Mouse (Mus musculus) erythroblast, embryonic 14.5 days (primary cell): ENCODE measurements at regions not wholly inside any gene's neighbourhood (a gene's known extent, or its start where the extent isn't known, plus 50 kb on each side); places are given as distances from the start of the nearest gene placed in this dataset.

Experiments used
- GATA1 ChIP-seq: IDR thresholded peaks from 2 replicates; pipeline ENCODE4 v1.6.1; 2012; ENCODE audit warnings: low read length, inconsistent platforms, mixed read lengths
- TAL1 ChIP-seq: IDR thresholded peaks from 3 replicates; pipeline ENCODE4 v1.6.1; 2012; ENCODE audit warnings: low read length, inconsistent platforms, mixed read lengths

- no peak for TF ChIP-seq GATA1
- TF ChIP-seq TAL1: no peak
These were observed 202.7 kb downstream of the Cdh26 start for GRCm38 (mm10) chr2:178632831-178633585.
